Mouse (Mus musculus) Patski (cell line): ENCODE data around the gene Gm28305. TPM values are rescaled to one million over a fixed set of nuclear protein-coding genes. Genes with fewer than 3 reads are reported as not detected.

Experiments
- ATAC-seq: fragments of 100-300 bp; one replicate; pipeline ENCODE4 v1.8.0; 2021
- CTCF ChIA-PET: fragments of 350-600 bp; sonication (Branson Sonifier 250); formaldehyde crosslinking; loops from one replicate; lab custom pipeline; 2022; ENCODE audit warnings: inconsistent platforms; lab: Charles Lee
- POLR2A ChIA-PET: fragments of 350-600 bp; sonication (Branson Sonifier 250); formaldehyde crosslinking; loops from one replicate; lab custom pipeline; 2022; ENCODE audit warnings: antibody characterized with exemption, inconsistent platforms; lab: Charles Lee
- DNase-seq: peaks from one replicate; pipeline ENCODE4 v3.0.0-alpha.2; 2011; ENCODE audit warnings: low read depth, low spot score
- H3K27me3 ChIP-seq: fragments of 371-371 bp; one replicate; pipeline ENCODE4 v1.5.1; 2021
- CTCF ChIP-seq: fragments of 100-300 bp; IDR thresholded peaks from one replicate; pipeline ENCODE4 v1.5.1; 2021
- in situ Hi-C: fragments of 300-500 bp; cut with MboI; formaldehyde crosslinking; loops from 3 replicates; pipeline ENCODE4 v1.11.1; 2018; ENCODE audit warnings: low pct_unique_long_range_greater_than_20kb, mixed read lengths
- polyA plus RNA-seq: library from polyadenylated mRNA; unstranded; gene quantifications from one replicate; pipeline ENCODE4 v1.2.3, GENCODE M21; 2021

The Gm28305 gene
- polyA plus RNA-seq, result not detected

GRCm38 (mm10) chr9:104040362-104040761 is at the start of gene Gm28305:
Gm28305 (plus strand) TSS chr9:104040662.
- CTCF ChIA-PET, result interaction anchor here (1.0 kb wide), 1 partner anchor 12 kb away, joined by 3 read pairs; no protein-coding TSS in a partner anchor
- in situ Hi-C loops, result no loop called here
- no peak for DNase-seq
- POLR2A ChIA-PET, result no interaction called here
- ATAC-seq, result no peak
- TF ChIP-seq CTCF, result no peak
- H3K27me3 ChIP-seq, result no peaks in the 10 kb centered on the region

- TF ChIP-seq CTCF, result peak; percentile 38
- POLR2A ChIA-PET, result no interaction called here
- peaks cover 25% of the 10 kb centered on the region for H3K27me3 ChIP-seq
- no peak for DNase-seq
- in situ Hi-C loops, result loop anchor here (5.0 to 10.0 kb wide), 3 partner anchors 222 to 504 kb away; no protein-coding TSS in a partner anchor
- ATAC-seq, result no peak
- CTCF ChIA-PET, result interaction anchor here (0.9 to 1.8 kb wide), 5 partner anchors 19 to 505 kb away, joined by 3 to 8 read pairs (median 4); no protein-coding TSS in a partner anchor
Observed at GRCm38 (mm10) chr9:103996496-103996895, 44.0 kb upstream of the Gm28305 start.

GRCm38 (mm10) chr9:104000601-104001000 is 39.9 kb upstream of the Gm28305 start:
- DNase-seq, result no peak
- in situ Hi-C loops, result loop anchor here (25.0 kb wide), 1 partner anchor 638 kb away; the partner anchor contains the start of gene Cdv3
- CTCF ChIA-PET, result no interaction called here
- peaks cover 18% of the 10 kb centered on the region for H3K27me3 ChIP-seq
- ATAC-seq, result no peak
- POLR2A ChIA-PET, result interaction anchor here (0.6 kb wide), 1 partner anchor 455 kb away, joined by 3 read pairs; no protein-coding TSS in a partner anchor
- no peak for TF ChIP-seq CTCF

GRCm38 (mm10) chr9:104001921-104002859 is 38.3 kb upstream of the Gm28305 start, which contains the start of gene Nphp3:
Nphp3 (plus strand) TSS chr9:104002544.
- no peak for TF ChIP-seq CTCF
- DNase-seq (peak; percentile 97), ATAC-seq (peak; percentile 95)
- ChIA-PET POLR2A (no interaction called here), CTCF (interaction anchor here (0.8 to 1.1 kb wide), 4 partner anchors 377 to 512 kb away, joined by 3 to 4 read pairs (median 3); no protein-coding TSS in a partner anchor)
- H3K27me3 ChIP-seq, result peaks cover 13% of the 10 kb centered on the region
- in situ Hi-C loops, result loop anchor here (25.0 kb wide), 1 partner anchor 640 kb away; the partner anchor contains the start of gene Cdv3

- ATAC-seq, result peak; percentile 65
- in situ Hi-C loops, result loop anchor here (25.0 kb wide), 1 partner anchor 641 kb away; the partner anchor contains the start of gene Cdv3
- ChIA-PET POLR2A (no interaction called here), CTCF (interaction anchor here (1.1 to 1.3 kb wide), 3 partner anchors 16 to 513 kb away, joined by 3 read pairs; no protein-coding TSS in a partner anchor)
- TF ChIP-seq CTCF, result peak; percentile 96
- peaks cover 11% of the 10 kb centered on the region for H3K27me3 ChIP-seq
- DNase-seq, result peak; percentile 27
Observed at GRCm38 (mm10) chr9:104002913-104003330, 37.5 kb upstream of the Gm28305 start.

- TF ChIP-seq CTCF, result no peak
- no peaks in the 10 kb centered on the region for H3K27me3 ChIP-seq
- DNase-seq (no peak), ATAC-seq (no peak)
- POLR2A ChIA-PET, result no interaction called here
- in situ Hi-C loops, result loop anchor here (25.0 kb wide), 1 partner anchor 652 kb away; the partner anchor contains the start of gene Cdv3
- CTCF ChIA-PET, result no interaction called here
Observed at GRCm38 (mm10) chr9:104014526-104014925, 25.9 kb upstream of the Gm28305 start.

GRCm38 (mm10) chr9:104021026-104021425 is 19.4 kb upstream of the Gm28305 start:
- ATAC-seq, result no peak
- ChIA-PET CTCF (interaction anchor here (0.8 to 1.0 kb wide), 2 partner anchors 9 to 13 kb away, joined by 3 read pairs; no protein-coding TSS in a partner anchor), POLR2A (interaction anchor here (0.7 kb wide), 1 partner anchor 8 kb away, joined by 3 read pairs; no protein-coding TSS in a partner anchor)
- in situ Hi-C loops, result loop anchor here (25.0 kb wide), 1 partner anchor 659 kb away; the partner anchor contains the start of gene Cdv3
- DNase-seq, result no peak
- no peaks in the 10 kb centered on the region for H3K27me3 ChIP-seq
- TF ChIP-seq CTCF, result no peak

GRCm38 (mm10) chr9:104027186-104027585 is 13.3 kb upstream of the Gm28305 start:
- no peak for TF ChIP-seq CTCF
- DNase-seq, result no peak
- CTCF ChIA-PET, result interaction anchor here (1.3 kb wide), 1 partner anchor 14 kb away, joined by 3 read pairs; no protein-coding TSS in a partner anchor
- H3K27me3 ChIP-seq, result no peaks in the 10 kb centered on the region
- no peak for ATAC-seq
- POLR2A ChIA-PET, result no interaction called here
- in situ Hi-C loops, result no loop called here

- in situ Hi-C loops, result no loop called here
- no peak for DNase-seq
- no peak for ATAC-seq
- no peaks in the 10 kb centered on the region for H3K27me3 ChIP-seq
- ChIA-PET POLR2A (no interaction called here), CTCF (interaction anchor here (0.9 kb wide), 1 partner anchor 11 kb away, joined by 3 read pairs; no protein-coding TSS in a partner anchor)
- TF ChIP-seq CTCF, result no peak
Observed at GRCm38 (mm10) chr9:104029861-104030260, 10.6 kb upstream of the Gm28305 start.

GRCm38 (mm10) chr9:104034231-104034630 is 6.2 kb upstream of the Gm28305 start:
- in situ Hi-C loops, result no loop called here
- POLR2A ChIA-PET, result no interaction called here
- TF ChIP-seq CTCF, result no peak
- CTCF ChIA-PET, result interaction anchor here (0.7 to 2.1 kb wide), 3 partner anchors 11 to 59 kb away, joined by 3 to 9 read pairs (median 3); no protein-coding TSS in a partner anchor
- H3K27me3 ChIP-seq, result no peaks in the 10 kb centered on the region
- ATAC-seq (no peak), DNase-seq (no peak)
